Mouse (Mus musculus): ENCODE results near the gene Vps16. TPM values are rescaled to one million over a fixed set of nuclear protein-coding genes. Genes with fewer than 3 reads are reported as not detected.

Vps16 gene
- total and polyA plus RNA-seq, 3 experiments, result 76.7 to 119 (median 113) TPM

DNA sequence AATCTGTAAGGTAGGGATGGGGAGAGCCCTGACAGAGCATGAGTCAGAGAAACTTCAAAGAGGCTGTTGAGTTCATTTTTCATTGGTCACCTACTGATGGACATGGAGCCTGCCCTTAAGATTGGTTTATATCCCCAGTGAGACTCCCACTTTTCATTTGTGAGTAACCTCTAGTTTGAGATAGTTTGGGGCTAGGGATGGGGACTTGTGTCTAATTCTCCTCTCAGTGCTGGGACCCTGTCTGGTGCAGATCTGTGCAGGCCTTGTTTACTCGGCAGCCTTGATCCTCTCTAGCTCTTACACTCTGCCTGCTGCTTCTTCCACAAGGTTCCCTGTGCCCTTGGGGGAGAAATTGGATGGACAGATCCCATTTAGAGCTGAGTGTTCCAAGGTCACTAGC, 60.1 kb downstream of the Vps16 start:
- no peak overlapping the region for H3K9ac ChIP-seq (ENCODE audit: insufficient read depth, low read depth)
- H3K9me3 ChIP-seq (replicated peaks; ENCODE audit: low read length), result no peaks in the 10 kb centered on the region
- H3K36me3 ChIP-seq (replicated peaks in 1 of 2; ENCODE audit: control insufficient read depth in 1 of 2, insufficient read depth in 1 of 2, low read length in 1 of 2), result peaks cover 0 to 13% of the 10 kb centered on the region in 2 experiments
- dilution Hi-C loops (cut with MboI; ENCODE audit: extremely low pct_ligation_motif_present, extremely low pct_unique_long_range_greater_than_20kb, low sequenced_read_pairs) (no loop called here), in situ Hi-C loops (cut with MboI; ENCODE audit: low pct_ligation_motif_present, low pct_unique_long_range_greater_than_20kb, low sequenced_read_pairs) (no loop called here)
- no peak overlapping the region for H3K4me2 ChIP-seq (ENCODE audit: insufficient read depth, low read depth, poor library complexity, severe bottlenecking)
- peaks cover 0 to 16% of the 10 kb centered on the region in 2 experiments; a peak in 2 of 4 replicates for H3K4me1 ChIP-seq (ENCODE audit: control insufficient read depth in 1 of 2, insufficient read depth in 2 of 2)
- H3K79me2 ChIP-seq (replicated peaks; ENCODE audit: control insufficient read depth, extremely low read depth, insufficient read depth, poor library complexity, severe bottlenecking), result peaks cover 5% of the 10 kb centered on the region; the same call in 1 of the 2 replicates
- no peak for DNase-seq (ENCODE audit: extremely low read depth)
- no peaks in the 10 kb centered on the region for H3K27me3 ChIP-seq (replicated peaks)
- TF ChIP-seq ZNF384 (IDR thresholded peaks at IDR 0.05; ENCODE audit: low read depth, low read length) (no peak), NELFE (IDR thresholded peaks at IDR 0.05; ENCODE audit: low read depth, low read length) (no peak), ETS1 (conservative IDR thresholded peaks at IDR 0.05; ENCODE audit: low read depth, low read length) (no peak), KAT2A (IDR thresholded peaks at IDR 0.05; ENCODE audit: insufficient replicate concordance, low read length) (no peak), E2F4 (IDR thresholded peaks at IDR 0.05; ENCODE audit: insufficient replicate concordance, low read depth, low read length) (no peak), CHD1 (IDR thresholded peaks at IDR 0.05; ENCODE audit: low read depth, low read length) (no peak), SMC3 (IDR thresholded peaks at IDR 0.05; ENCODE audit: low read depth, low read length) (no peak), MXI1 (IDR thresholded peaks at IDR 0.05; ENCODE audit: low read depth, low read length) (no peak), CTCF (conservative IDR thresholded peaks at IDR 0.05 in 1 of 2, IDR thresholded peaks at IDR 0.05 in 1 of 2; ENCODE audit: low read depth in 2 of 2, low read length in 2 of 2) (no peak), CHD2 (IDR thresholded peaks at IDR 0.05; ENCODE audit: low read length) (no peak)
- no peak overlapping the region for H3K27ac ChIP-seq (ENCODE audit: insufficient read depth, low read depth)
- no peak overlapping the region for H3K4me3 ChIP-seq (replicated peaks in 1 of 3; ENCODE audit: low read depth in 2 of 3, low read length in 2 of 3, poor library complexity in 1 of 3)

DNA sequence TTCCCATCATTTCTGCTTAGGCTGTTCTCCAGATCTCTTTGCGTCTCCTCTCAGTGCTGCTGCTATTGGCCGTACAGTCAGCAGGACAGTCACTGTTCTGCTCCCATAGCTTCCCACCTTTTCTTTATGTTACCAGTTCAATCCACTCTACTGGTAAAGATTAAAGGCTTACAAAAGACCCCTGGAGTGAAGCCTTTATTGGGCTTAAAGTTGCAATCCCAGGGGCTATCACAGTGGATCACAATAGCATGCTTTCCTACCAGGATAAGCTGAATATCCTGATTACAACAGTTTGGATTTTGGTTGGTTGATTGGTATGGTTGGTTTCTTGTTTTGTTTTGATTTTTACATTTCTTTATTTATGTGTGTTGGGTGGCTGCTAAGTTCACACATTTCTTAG, 63.9 kb downstream of the Vps16 start:
- DNase-seq (ENCODE audit: extremely low read depth), result no peak

DNA sequence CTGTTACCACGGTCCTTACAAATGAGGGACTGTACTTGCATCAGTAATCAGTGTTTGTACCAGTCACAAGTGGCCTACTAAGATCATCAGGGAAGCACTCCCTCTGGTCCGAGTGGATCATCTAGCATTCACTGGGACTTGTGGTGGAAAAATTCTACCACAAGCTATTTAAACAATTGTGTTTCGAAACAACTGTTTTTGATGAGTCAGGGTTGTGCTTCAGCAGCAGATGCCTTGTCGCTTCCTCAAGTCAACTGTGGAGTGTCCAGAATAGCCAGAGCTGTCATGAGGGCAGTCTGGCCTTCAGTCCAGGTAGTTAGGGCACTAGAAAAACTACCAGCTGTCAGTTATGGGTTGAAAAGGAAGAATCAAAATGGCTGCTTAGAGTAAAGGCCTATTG, 64.5 kb downstream of the Vps16 start:
- H3K4me2 ChIP-seq (ENCODE audit: insufficient read depth, low read depth, poor library complexity, severe bottlenecking), result no peak overlapping the region
- H3K27ac ChIP-seq (ENCODE audit: insufficient read depth, low read depth), result no peak overlapping the region
- peaks cover 12% of the 10 kb centered on the region for H3K9me3 ChIP-seq (replicated peaks; ENCODE audit: low read length)
- no peaks in the 10 kb centered on the region; the same call in 1 of the 2 replicates for H3K79me2 ChIP-seq (replicated peaks; ENCODE audit: control insufficient read depth, extremely low read depth, insufficient read depth, poor library complexity, severe bottlenecking)
- H3K9ac ChIP-seq (ENCODE audit: insufficient read depth, low read depth), result no peak overlapping the region
- DNase-seq (ENCODE audit: extremely low read depth), result no peak
- in situ Hi-C loops (cut with MboI; ENCODE audit: low pct_ligation_motif_present, low pct_unique_long_range_greater_than_20kb, low sequenced_read_pairs), result no loop called here
- no peaks in the 10 kb centered on the region for H3K27me3 ChIP-seq (replicated peaks)
- H3K4me3 ChIP-seq (replicated peaks in 1 of 3; ENCODE audit: low read depth in 2 of 3, low read length in 2 of 3, poor library complexity in 1 of 3), result no peak overlapping the region
- TF ChIP-seq JUND (conservative IDR thresholded peaks at IDR 0.05; ENCODE audit: low read depth, low read length) (no peak), SIN3A (IDR thresholded peaks at IDR 0.05; ENCODE audit: low read length) (no peak), UBTF (IDR thresholded peaks at IDR 0.05; ENCODE audit: low read depth, low read length) (no peak), RAD21 (IDR thresholded peaks at IDR 0.05; ENCODE audit: low read depth, low read length) (no peak), TBP (conservative IDR thresholded peaks at IDR 0.05; ENCODE audit: low read depth, low read length) (no peak), IRF4 (IDR thresholded peaks at IDR 0.05; ENCODE audit: low read depth, low read length) (no peak), EP300 (IDR thresholded peaks at IDR 0.05; ENCODE audit: low read length) (no peak), NELFE (IDR thresholded peaks at IDR 0.05; ENCODE audit: low read depth, low read length) (no peak), JUN (IDR thresholded peaks at IDR 0.05; ENCODE audit: insufficient read depth, low read depth, low read length) (no peak), PAX5 (IDR thresholded peaks at IDR 0.05; ENCODE audit: low read length) (no peak), MXI1 (IDR thresholded peaks at IDR 0.05; ENCODE audit: low read depth, low read length) (no peak), USF2 (conservative IDR thresholded peaks at IDR 0.05; ENCODE audit: low read depth, low read length) (no peak), ZNF384 (IDR thresholded peaks at IDR 0.05; ENCODE audit: low read depth, low read length) (no peak)
- H3K4me1 ChIP-seq (ENCODE audit: control insufficient read depth in 1 of 2, insufficient read depth in 2 of 2), result peaks cover 0 to 23% of the 10 kb centered on the region in 2 experiments; a peak in 2 of 4 replicates
- peaks cover 0 to 20% of the 10 kb centered on the region in 2 experiments for H3K36me3 ChIP-seq (replicated peaks in 1 of 2; ENCODE audit: control insufficient read depth in 1 of 2, insufficient read depth in 1 of 2, low read length in 1 of 2)
- dilution Hi-C loops (cut with MboI; ENCODE audit: extremely low pct_ligation_motif_present, extremely low pct_unique_long_range_greater_than_20kb, low sequenced_read_pairs), result no loop called here

More for the DNA sequence above, 63.9 kb downstream of the Vps16 start:
- Histone ChIP-seq H3K27ac (ENCODE audit: insufficient read depth, low read depth) (no peak overlapping the region), H3K36me3 (replicated peaks in 1 of 2; ENCODE audit: control insufficient read depth in 1 of 2, insufficient read depth in 1 of 2, low read length in 1 of 2) (peaks cover 0 to 18% of the 10 kb centered on the region in 2 experiments), H3K79me2 (replicated peaks; ENCODE audit: control insufficient read depth, extremely low read depth, insufficient read depth, poor library complexity, severe bottlenecking) (no peaks in the 10 kb centered on the region; the same call in 1 of the 2 replicates), H3K4me1 (ENCODE audit: control insufficient read depth in 1 of 2, insufficient read depth in 2 of 2) (peaks cover 0 to 25% of the 10 kb centered on the region in 2 experiments; a peak in 2 of 4 replicates), H3K27me3 (replicated peaks) (no peaks in the 10 kb centered on the region), H3K9me3 (replicated peaks; ENCODE audit: low read length) (peaks cover 11% of the 10 kb centered on the region), H3K9ac (ENCODE audit: insufficient read depth, low read depth) (no peak overlapping the region), H3K4me2 (ENCODE audit: insufficient read depth, low read depth, poor library complexity, severe bottlenecking) (no peak overlapping the region), H3K4me3 (replicated peaks in 1 of 3; ENCODE audit: low read depth in 2 of 3, low read length in 2 of 3, poor library complexity in 1 of 3) (no peak overlapping the region)
- dilution Hi-C loops (cut with MboI; ENCODE audit: extremely low pct_ligation_motif_present, extremely low pct_unique_long_range_greater_than_20kb, low sequenced_read_pairs), result no loop called here
- in situ Hi-C loops (cut with MboI; ENCODE audit: low pct_ligation_motif_present, low pct_unique_long_range_greater_than_20kb, low sequenced_read_pairs), result no loop called here
- TF ChIP-seq USF2 (conservative IDR thresholded peaks at IDR 0.05; ENCODE audit: low read depth, low read length) (no peak), RAD21 (IDR thresholded peaks at IDR 0.05; ENCODE audit: low read depth, low read length) (no peak), MAX (IDR thresholded peaks at IDR 0.05; ENCODE audit: low read length) (no peak), PAX5 (IDR thresholded peaks at IDR 0.05; ENCODE audit: low read length) (no peak), TCF12 (IDR thresholded peaks at IDR 0.05; ENCODE audit: low read depth, low read length) (no peak), MEF2A (IDR thresholded peaks at IDR 0.05; ENCODE audit: borderline replicate concordance, low read depth, low read length) (no peak), SMC3 (IDR thresholded peaks at IDR 0.05; ENCODE audit: low read depth, low read length) (no peak), HCFC1 (IDR thresholded peaks at IDR 0.05; ENCODE audit: low read depth, low read length) (no peak), IRF4 (IDR thresholded peaks at IDR 0.05; ENCODE audit: low read depth, low read length) (no peak), SIN3A (IDR thresholded peaks at IDR 0.05; ENCODE audit: low read length) (no peak), UBTF (IDR thresholded peaks at IDR 0.05; ENCODE audit: low read depth, low read length) (no peak)
